Mouse (Mus musculus) heart, postnatal 0 days (tissue): ENCODE measurements around the gene Pcgf1.

Source experiments
- CTCF ChIP-seq: IDR thresholded peaks from 2 replicates; pipeline ENCODE4 v1.5.1; 2016; ENCODE audit warnings: antibody characterized with exemption, control low read depth, low read depth
- EP300 ChIP-seq: IDR thresholded peaks from 2 replicates; pipeline ENCODE4 v1.6.1; 2016; ENCODE audit warnings: antibody characterized with exemption, low read depth

DNA sequence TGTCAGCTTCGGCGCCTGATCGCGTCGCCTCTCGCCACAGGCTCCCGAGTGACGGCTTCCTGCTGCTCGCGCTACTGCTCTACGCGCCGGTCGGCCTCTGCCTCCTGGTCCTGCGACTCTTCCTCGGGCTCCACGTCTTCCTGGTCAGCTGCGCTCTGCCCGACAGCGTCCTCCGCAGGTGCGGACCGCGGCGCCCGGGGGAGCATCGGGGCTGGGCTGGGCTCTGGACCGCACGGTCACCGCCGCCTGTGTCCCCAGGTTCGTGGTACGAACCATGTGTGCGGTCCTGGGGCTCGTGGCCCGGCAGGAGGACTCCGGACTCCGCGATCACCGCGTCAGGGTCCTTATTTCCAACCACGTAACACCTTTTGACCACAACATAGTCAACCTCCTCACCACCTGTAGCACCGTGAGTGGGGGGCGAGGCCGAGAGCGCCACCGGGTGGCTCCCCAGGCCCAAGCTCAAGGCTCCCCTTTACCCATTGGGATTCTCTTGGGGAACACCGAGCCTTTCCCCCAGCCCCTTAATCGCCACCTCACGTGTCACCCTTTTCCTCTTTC, 22.7 kb upstream of the Pcgf1 start, which contains the start of gene Htra2:
- peak; percentile 24; the same call in 1 of the 2 replicates for TF ChIP-seq CTCF
- TF ChIP-seq EP300, result no peak; the same call in 1 of the 2 replicates
